Mouse (Mus musculus) lung, postnatal 0 days (tissue): ENCODE measurements at regions not wholly inside any gene's neighbourhood (a gene's known extent, or its start where the extent isn't known, plus 50 kb on each side); places are given as distances from the start of the nearest gene placed in this dataset.

ENCODE experiments used
- ATAC-seq: fragments of 200-750 bp; cut with Nextera tagmentation; 2 replicates; pipeline ENCODE4 v1.8.0; 2017; ENCODE audit warnings: moderate library complexity
- DNase-seq: peaks from one replicate; pipeline ENCODE4 v3.0.0-alpha.2; 2016; ENCODE audit warnings: low spot score
- H3K27ac ChIP-seq: fragments of 300-500 bp; sonication (generic); 2 replicates; pipeline ENCODE4 v1.5.1; 2014; ENCODE audit warnings: antibody characterized with exemption, mild to moderate bottlenecking, low read length, mixed read lengths
- H3K27me3 ChIP-seq: fragments of 300-500 bp; sonication (generic); replicated peaks from 2 replicates; pipeline ENCODE4 v1.6.1; 2014; ENCODE audit warnings: low read length, mixed read lengths; ENCODE audit not compliant: insufficient read depth
- H3K36me3 ChIP-seq: fragments of 300-500 bp; sonication (generic); 2 replicates; pipeline ENCODE4 v1.6.1; 2014; ENCODE audit warnings: low read length, mixed read lengths; ENCODE audit not compliant: insufficient read depth
- H3K4me1 ChIP-seq: fragments of 300-500 bp; sonication (generic); 2 replicates; pipeline ENCODE4 v1.6.1; 2014; ENCODE audit warnings: antibody characterized with exemption, low read depth, low read length, mixed read lengths; ENCODE audit not compliant: insufficient read depth
- H3K4me2 ChIP-seq: fragments of 300-500 bp; sonication (generic); replicated peaks from 2 replicates; pipeline ENCODE4 v1.6.1; 2014; ENCODE audit warnings: low read depth, mild to moderate bottlenecking, low read length, moderate library complexity, mixed read lengths
- H3K4me3 ChIP-seq: fragments of 300-500 bp; sonication (generic); 2 replicates; pipeline ENCODE4 v1.5.1; 2014; ENCODE audit warnings: low read depth, low read length
- H3K9ac ChIP-seq: fragments of 300-500 bp; sonication (generic); replicated peaks from 2 replicates; pipeline ENCODE4 v1.6.1; 2014; ENCODE audit warnings: low read depth, mild to moderate bottlenecking
- H3K9me3 ChIP-seq: fragments of 300-500 bp; sonication (generic); 2 replicates; pipeline ENCODE4 v1.6.1; 2016; ENCODE audit warnings: low read length, mixed read lengths
- CTCF ChIP-seq: IDR thresholded peaks from 2 replicates; pipeline ENCODE4 v1.5.1; 2016; ENCODE audit warnings: antibody characterized with exemption, mild to moderate bottlenecking
- EP300 ChIP-seq: IDR thresholded peaks from 2 replicates; pipeline ENCODE4 v1.6.1; 2016; ENCODE audit warnings: antibody characterized with exemption, mild to moderate bottlenecking, control low read depth
- WGBS: fragments of 180-500 bp; shearing (Covaris S2); extraction: QIAGEN DNeasy Blood & Tissue Kit; methylation state at CpG from one replicate; pipeline ENCODE4 v1.1.7; 2014; 5-methylcytosine and 5-hydroxymethylcytosine counted together

DNA sequence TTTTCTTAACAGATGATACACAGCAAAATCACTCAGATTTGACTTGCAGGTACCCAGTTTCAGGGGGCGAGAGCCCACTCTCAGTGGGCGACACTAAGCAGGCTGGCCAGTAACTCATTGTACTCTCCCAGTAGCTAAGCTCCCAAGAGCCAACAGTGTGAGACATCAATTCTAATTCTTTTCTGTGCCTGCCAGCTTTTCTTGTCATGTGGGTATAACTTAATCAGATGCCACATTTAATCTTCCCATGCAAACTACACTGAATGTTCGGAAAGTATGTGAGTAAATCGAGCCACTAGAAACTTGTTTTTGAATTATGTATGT lies 124.6 kb upstream of the Ubash3b start:
- no peak overlapping the region for H3K9ac ChIP-seq
- no peak overlapping the region for H3K27ac ChIP-seq
- no peaks in the 10 kb centered on the region for H3K9me3 ChIP-seq
- H3K4me2 ChIP-seq: no peak overlapping the region
- WGBS: 83% methylated on average over 4 of the region's 4 CpGs
- no peaks in the 10 kb centered on the region for H3K36me3 ChIP-seq
- TF ChIP-seq EP300 (no peak), CTCF (no peak)
- no peak for ATAC-seq
- H3K27me3 ChIP-seq: no peaks in the 10 kb centered on the region
- no peak overlapping the region for H3K4me3 ChIP-seq
- H3K4me1 ChIP-seq: no peaks in the 10 kb centered on the region
- DNase-seq: no peak

DNA sequence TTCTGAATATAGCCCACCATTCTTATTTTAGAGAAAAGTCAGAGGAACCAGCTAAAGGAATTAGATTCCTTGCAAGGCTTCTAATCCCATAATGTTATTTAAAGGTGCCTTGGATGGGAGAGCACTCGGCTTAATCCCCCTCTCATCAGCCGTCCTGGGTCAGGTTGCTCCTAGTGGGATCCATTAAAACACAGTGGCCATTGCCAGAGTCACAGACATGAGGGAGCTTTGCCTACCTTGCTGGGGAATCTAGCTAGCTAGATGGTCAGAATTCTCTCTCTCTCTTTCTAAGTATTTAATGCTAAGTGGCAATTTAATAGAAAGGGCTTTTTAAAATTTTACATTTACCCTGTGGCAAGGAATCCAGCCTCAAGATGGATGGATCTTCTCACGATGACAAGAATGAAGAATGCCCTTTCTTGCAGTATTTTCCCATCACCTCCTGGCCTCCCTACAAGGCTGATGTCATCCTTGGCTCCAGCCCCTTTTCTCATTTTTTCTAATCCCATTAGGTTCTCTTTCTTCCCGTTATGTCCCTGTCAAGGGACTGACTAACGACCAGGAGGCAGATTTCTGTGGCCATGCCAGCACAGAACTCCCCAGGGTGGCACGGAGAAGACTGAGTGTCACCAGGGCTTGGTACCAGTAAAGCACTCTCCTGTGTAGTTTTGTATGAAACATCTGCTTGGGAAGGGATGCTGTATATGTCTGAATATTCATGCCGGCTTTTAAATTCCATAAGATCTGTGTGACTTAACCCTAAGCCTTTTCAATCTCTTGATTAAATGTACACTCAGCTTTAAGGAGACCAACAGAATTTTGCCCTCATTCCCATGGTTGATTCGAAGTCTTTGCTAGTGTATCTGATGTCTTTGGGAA lies 124.0 kb upstream of the Ubash3b start:
- no peak overlapping the region for H3K9ac ChIP-seq
- no peak overlapping the region for H3K27ac ChIP-seq
- H3K4me1 ChIP-seq: no peaks in the 10 kb centered on the region
- 46% methylated on average over 8 of the region's 8 CpGs for WGBS
- ATAC-seq: no peak
- DNase-seq: no peak
- no peaks in the 10 kb centered on the region for H3K27me3 ChIP-seq
- H3K4me3 ChIP-seq: no peak overlapping the region
- TF ChIP-seq EP300 (no peak), CTCF (no peak)
- no peaks in the 10 kb centered on the region for H3K36me3 ChIP-seq
- H3K4me2 ChIP-seq: no peak overlapping the region
- H3K9me3 ChIP-seq: no peaks in the 10 kb centered on the region

DNA sequence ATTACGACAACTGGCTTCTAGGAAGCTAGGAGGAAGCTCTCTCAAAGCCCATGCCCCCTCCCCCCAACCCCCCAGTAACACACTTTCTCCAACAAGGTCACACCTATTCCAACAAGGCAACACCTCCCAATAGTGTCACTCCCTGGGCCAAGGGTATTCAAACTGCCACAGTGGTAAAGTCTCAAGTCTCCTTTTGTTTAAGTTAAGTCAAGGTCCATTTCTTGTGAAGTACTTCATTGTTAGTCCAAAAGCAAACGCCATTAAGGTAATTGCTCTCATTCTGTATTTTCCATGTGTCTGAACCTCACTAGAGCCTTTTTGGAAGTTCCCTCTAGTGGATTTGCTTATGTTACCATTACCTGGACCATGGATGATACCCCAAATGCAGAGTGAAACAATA lies 116.2 kb upstream of the Ubash3b start:
- no peak overlapping the region for H3K27ac ChIP-seq
- H3K4me2 ChIP-seq: no peak overlapping the region
- TF ChIP-seq EP300 (no peak), CTCF (no peak)
- H3K9me3 ChIP-seq: no peaks in the 10 kb centered on the region
- H3K4me1 ChIP-seq: peaks cover 4% of the 10 kb centered on the region; the same call in 1 of the 2 replicates
- H3K9ac ChIP-seq: no peak overlapping the region
- no peak for ATAC-seq
- H3K36me3 ChIP-seq: no peaks in the 10 kb centered on the region
- 85% methylated on average over 2 of the region's 2 CpGs for WGBS
- no peak for DNase-seq
- no peak overlapping the region for H3K4me3 ChIP-seq
- H3K27me3 ChIP-seq: no peaks in the 10 kb centered on the region

DNA sequence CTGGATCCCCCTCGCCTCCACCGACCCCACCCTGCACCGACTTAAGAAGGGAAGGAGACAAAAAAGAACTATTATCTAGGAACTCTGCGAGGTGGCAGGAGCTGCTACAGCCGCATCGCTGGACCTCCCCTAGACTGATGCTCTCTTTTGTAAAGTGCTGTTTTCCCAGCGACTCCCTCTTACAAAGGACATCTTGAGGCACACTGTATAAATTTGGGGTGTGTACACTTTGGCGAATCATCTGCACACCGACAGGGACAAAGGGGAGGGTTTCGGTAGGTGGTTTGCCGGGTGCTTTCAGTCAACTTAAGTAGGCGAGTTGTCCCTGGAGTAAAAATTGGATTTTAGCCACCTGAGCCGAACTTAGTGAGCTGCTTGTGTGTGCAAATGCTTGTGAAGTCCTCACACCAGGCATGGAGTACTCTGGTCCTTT lies 112.4 kb upstream of the Ubash3b start:
- H3K9ac ChIP-seq: no peak overlapping the region
- H3K27ac ChIP-seq: no peak overlapping the region
- peaks cover 4% of the 10 kb centered on the region; the same call in 1 of the 2 replicates for H3K4me1 ChIP-seq
- 10% methylated on average over 13 of the region's 13 CpGs for WGBS
- no peak overlapping the region for H3K4me3 ChIP-seq
- DNase-seq: no peak
- H3K9me3 ChIP-seq: no peaks in the 10 kb centered on the region
- no peaks in the 10 kb centered on the region for H3K27me3 ChIP-seq
- no peaks in the 10 kb centered on the region for H3K36me3 ChIP-seq
- no peak for ATAC-seq
- peak overlapping the region; percentile 59 for H3K4me2 ChIP-seq
- no peak for TF ChIP-seq CTCF
- TF ChIP-seq EP300: no peak

DNA sequence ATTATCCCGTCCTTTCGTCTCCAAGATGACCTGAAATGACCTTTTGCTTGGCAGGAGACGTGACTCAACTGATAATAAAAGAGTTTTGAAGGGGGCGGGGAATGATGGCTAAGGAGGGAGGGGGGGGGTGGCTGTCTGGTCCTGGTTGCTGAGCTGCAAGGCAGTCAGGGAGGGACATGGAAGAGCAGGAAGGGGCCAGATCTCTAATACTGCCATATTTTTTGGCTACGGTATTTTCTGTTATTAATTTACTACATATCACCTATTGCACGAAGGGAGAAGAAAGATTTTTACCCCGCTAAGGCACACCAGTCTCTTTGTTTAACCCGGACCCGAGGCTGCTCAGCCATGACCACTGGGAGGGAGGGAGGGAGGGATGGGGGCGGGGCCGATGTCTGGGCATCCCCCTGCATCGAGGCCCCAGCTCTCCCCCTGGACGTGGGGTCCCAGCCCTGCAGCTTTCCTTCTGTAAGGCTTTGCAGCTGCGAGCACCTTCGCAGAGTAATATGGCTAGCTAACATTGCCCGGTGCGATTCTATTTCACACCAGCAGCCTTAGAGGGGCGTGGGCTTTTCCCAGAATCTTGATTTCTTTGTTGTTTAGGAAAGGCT lies 111.8 kb upstream of the Ubash3b start:
- Histone ChIP-seq H3K4me2 (peak overlapping the region; percentile 59), H3K36me3 (no peaks in the 10 kb centered on the region), H3K27me3 (no peaks in the 10 kb centered on the region), H3K9me3 (no peaks in the 10 kb centered on the region), H3K4me1 (peaks cover 4% of the 10 kb centered on the region; the same call in 1 of the 2 replicates), H3K27ac (no peak overlapping the region), H3K4me3 (peak overlapping the region; percentile 26), H3K9ac (no peak overlapping the region)
- 1% methylated on average over 18 of the region's 18 CpGs for WGBS
- ATAC-seq (no peak), DNase-seq (peak; percentile 20)
- TF ChIP-seq EP300 (no peak), CTCF (no peak)

DNA sequence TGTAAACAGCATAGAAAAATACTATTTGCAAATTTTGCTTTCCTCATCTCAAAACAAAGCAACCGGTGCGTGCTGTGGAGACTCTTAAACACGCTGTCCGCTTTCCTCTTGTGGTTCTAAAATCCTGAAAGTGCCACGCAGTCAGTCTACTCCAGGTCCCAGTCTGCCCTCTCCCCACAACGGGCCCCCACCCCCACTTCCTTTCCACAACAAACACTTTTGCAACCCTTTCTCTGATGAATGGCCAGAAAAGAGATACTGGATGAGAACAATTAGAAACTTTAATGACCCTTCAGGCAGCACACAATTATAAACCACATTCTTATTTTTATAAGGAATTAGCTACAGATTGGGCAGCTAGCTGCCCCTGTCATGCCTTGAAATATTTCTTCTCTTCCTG lies 111.1 kb upstream of the Ubash3b start:
- H3K27ac ChIP-seq: no peak overlapping the region
- no peaks in the 10 kb centered on the region for H3K9me3 ChIP-seq
- 9% methylated on average over 6 of the region's 6 CpGs for whole genome bisulfite sequencing
- TF ChIP-seq CTCF: no peak
- no peak for TF ChIP-seq EP300
- H3K27me3 ChIP-seq: no peaks in the 10 kb centered on the region
- no peak overlapping the region for H3K4me3 ChIP-seq
- DNase-seq (no peak), ATAC-seq (no peak)
- peak overlapping the region; percentile 59 for H3K4me2 ChIP-seq
- H3K9ac ChIP-seq: no peak overlapping the region
- peaks cover 4% of the 10 kb centered on the region; the same call in 1 of the 2 replicates for H3K4me1 ChIP-seq
- no peaks in the 10 kb centered on the region for H3K36me3 ChIP-seq
